Mouse (Mus musculus): Measurements from ENCODE around the gene Btbd8.

The Btbd8 gene

GRCm38 (mm10) chr5:107511326-107511725, 73.5 kb downstream of the Btbd8 start:
- in situ Hi-C loops (cut with MboI; ENCODE audit: unreplicated experiment in 2 of 2), result no loop called here

- in situ Hi-C loops (cut with MboI; ENCODE audit: unreplicated experiment in 2 of 2), result no loop called here
These were observed 75.8 kb downstream of the Btbd8 start for GRCm38 (mm10) chr5:107513583-107513982.

DNA sequence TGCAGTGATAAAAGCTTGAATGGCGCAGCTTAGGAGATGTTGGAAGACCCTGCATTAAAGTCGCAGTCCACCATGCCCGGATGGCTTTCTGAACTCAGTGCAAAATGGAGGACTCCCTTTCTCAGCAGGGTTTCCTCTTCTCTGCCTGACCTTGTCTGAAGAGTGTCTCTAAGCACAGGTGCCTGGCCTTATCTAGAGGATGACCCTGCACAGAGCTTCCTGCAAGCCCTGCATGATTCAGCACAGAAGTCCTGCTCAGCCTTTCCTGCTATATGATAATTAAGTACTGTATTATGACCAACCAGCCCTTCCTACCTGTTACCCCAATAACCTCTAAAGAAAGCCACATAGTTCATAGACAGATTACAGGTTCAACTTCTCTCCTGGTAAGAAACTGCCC, 77.7 kb downstream of the Btbd8 start:
- in situ Hi-C loops (cut with MboI; ENCODE audit: unreplicated experiment in 2 of 2), result no loop called here

- in situ Hi-C loops (cut with MboI; ENCODE audit: unreplicated experiment in 2 of 2), result no loop called here
These were observed 78.3 kb downstream of the Btbd8 start for GRCm38 (mm10) chr5:107516087-107516486.

DNA sequence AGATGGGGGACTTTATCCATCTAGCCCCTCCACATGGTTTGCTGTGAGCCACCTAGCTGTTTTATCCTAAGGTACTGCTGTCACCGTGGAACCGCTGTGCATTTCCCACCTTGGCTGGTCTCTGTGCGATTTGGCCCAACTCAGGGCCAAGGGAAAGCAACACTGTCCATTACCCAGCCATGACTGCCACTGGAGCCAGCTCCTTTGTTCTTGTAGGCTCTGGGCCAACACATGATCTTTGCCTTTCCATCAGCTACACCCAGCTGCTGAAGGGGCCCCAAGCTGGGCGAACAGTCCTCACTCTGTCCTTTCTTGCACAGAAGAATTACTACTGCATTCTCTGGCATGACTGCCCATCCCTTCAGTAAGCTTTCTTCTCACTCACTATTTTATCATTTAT, 80.8 kb downstream of the Btbd8 start:
- in situ Hi-C loops (cut with MboI; ENCODE audit: unreplicated experiment in 2 of 2), result no loop called here

- in situ Hi-C loops (cut with MboI; ENCODE audit: unreplicated experiment in 2 of 2), result no loop called here
These were observed 83.6 kb downstream of the Btbd8 start for GRCm38 (mm10) chr5:107521386-107521785.

GRCm38 (mm10) chr5:107521897-107522296, 84.1 kb downstream of the Btbd8 start:
- in situ Hi-C loops (cut with MboI; ENCODE audit: unreplicated experiment in 2 of 2), result no loop called here

DNA sequence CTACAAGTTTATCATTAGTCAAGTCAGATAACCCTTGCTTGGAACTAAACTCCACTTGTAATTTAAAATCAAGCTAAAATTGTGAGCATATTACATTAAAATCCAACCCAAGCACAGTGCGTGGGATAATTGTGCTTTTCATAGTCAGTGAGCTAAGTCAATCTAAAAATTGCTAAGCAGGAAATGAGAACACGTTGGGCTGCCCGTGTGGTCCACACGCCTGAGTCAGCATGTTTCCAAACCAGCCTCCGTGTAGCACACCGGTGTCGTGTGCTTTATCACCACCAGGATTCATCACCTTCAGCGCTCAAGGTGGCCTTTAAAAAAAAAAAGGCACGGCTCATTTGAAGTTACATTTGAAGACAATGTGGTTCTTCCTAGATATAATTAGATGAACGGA, 86.5 kb downstream of the Btbd8 start:
- in situ Hi-C loops (cut with MboI; ENCODE audit: unreplicated experiment in 2 of 2), result no loop called here

- in situ Hi-C loops (cut with MboI; ENCODE audit: unreplicated experiment in 2 of 2), result no loop called here
These were observed 91.1 kb downstream of the Btbd8 start for GRCm38 (mm10) chr5:107528856-107529255.

GRCm38 (mm10) chr5:107533590-107533989, 95.8 kb downstream of the Btbd8 start:
- in situ Hi-C loops (cut with MboI; ENCODE audit: unreplicated experiment in 2 of 2), result no loop called here

DNA sequence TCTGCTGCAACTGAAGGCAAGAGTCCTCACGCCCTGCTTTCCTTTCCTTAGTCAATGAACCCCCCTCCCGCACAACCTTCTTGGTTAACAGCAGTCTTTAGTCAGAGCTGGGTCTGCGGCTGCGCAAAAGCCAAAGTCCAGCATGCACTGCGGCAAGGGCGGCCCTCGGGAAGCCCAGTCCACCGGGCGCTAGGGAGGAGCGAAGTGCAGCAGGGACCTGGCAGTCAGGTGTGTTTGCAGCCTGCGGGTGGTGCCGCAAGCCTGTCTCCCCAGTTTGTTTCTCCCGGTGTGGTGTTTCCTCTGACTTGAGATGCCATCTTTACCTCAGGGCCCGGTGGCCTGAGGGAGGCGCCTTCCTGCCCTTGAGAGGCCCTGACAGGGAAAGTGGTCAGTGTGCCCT, 96.8 kb downstream of the Btbd8 start, which contains the start of gene 1700028K03Rik:
TSS of gene 1700028K03Rik (plus strand) at position 129 of the 400 bp plus-strand sequence.
- in situ Hi-C loops (cut with MboI; ENCODE audit: unreplicated experiment in 2 of 2), result no loop called here

DNA sequence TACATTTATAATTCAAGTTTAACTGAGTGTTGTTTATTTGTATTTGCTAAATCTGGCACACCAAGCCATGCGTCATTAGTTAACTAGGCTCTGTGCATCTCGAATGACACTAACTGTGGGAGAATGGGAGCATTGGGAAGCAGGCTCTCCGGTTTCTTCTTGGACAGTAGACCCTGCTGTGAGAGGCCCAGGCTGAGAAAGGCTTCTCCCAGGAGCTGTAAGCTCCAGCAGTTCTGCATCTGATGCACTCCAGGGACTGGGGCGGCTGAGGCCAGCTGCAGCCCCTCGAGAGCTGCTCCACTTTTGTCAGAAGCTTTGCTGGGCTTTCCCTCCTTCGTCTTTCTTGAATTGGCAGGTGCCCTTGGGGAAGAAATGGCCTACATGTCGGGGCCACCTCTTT, 103.9 kb downstream of the Btbd8 start:
- in situ Hi-C loops (cut with MboI; ENCODE audit: unreplicated experiment in 2 of 2), result no loop called here

GRCm38 (mm10) chr5:107545927-107546326, 108.1 kb downstream of the Btbd8 start:
- in situ Hi-C loops (cut with MboI; ENCODE audit: unreplicated experiment in 2 of 2), result no loop called here

- in situ Hi-C loops (cut with MboI; ENCODE audit: unreplicated experiment in 2 of 2), result no loop called here
These were observed 110.2 kb downstream of the Btbd8 start for GRCm38 (mm10) chr5:107547955-107548354.

DNA sequence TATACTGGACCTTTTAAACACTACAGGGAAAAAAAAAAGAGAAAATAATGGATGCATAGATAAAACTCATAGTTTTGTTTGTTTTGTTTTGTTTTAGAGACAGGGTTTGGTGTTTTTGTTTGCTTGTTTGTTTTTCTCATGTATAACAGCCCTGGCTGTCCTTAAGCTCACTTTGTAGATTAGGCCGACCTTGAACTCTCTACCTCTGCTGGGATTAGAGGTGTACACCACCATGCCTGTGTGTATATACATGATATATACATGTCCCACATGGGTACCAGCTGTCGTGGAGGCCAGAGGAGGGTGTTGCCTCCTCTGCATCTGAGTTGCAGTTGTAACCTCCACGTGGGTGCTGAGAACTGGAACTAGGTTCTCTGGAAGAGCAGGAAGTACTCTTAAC, 110.6 kb downstream of the Btbd8 start:
- in situ Hi-C loops (cut with MboI; ENCODE audit: unreplicated experiment in 2 of 2), result no loop called here

- in situ Hi-C loops (cut with MboI; ENCODE audit: unreplicated experiment in 2 of 2), result no loop called here
These were observed 116.5 kb downstream of the Btbd8 start for GRCm38 (mm10) chr5:107554336-107554735.

GRCm38 (mm10) chr5:107556969-107557368, 119.2 kb downstream of the Btbd8 start:
- in situ Hi-C loops (cut with MboI; ENCODE audit: unreplicated experiment in 2 of 2), result no loop called here
